Mouse (Mus musculus) Patski (cell line): ENCODE data around the gene Crim1. TPM values are rescaled to one million over a fixed set of nuclear protein-coding genes. Genes with fewer than 3 reads are reported as not detected.

Experiments used
- ATAC-seq: fragments of 100-300 bp; one replicate; pipeline ENCODE4 v1.8.0; 2021
- CTCF ChIA-PET: fragments of 350-600 bp; sonication (Branson Sonifier 250); formaldehyde crosslinking; loops from one replicate; lab custom pipeline; 2022; ENCODE audit warnings: inconsistent platforms; lab: Charles Lee
- POLR2A ChIA-PET: fragments of 350-600 bp; sonication (Branson Sonifier 250); formaldehyde crosslinking; loops from one replicate; lab custom pipeline; 2022; ENCODE audit warnings: antibody characterized with exemption, inconsistent platforms; lab: Charles Lee
- DNase-seq: peaks from one replicate; pipeline ENCODE4 v3.0.0-alpha.2; 2011; ENCODE audit warnings: low read depth, low spot score
- H3K27me3 ChIP-seq: fragments of 371-371 bp; one replicate; pipeline ENCODE4 v1.5.1; 2021
- CTCF ChIP-seq: fragments of 100-300 bp; IDR thresholded peaks from one replicate; pipeline ENCODE4 v1.5.1; 2021
- in situ Hi-C: fragments of 300-500 bp; cut with MboI; formaldehyde crosslinking; loops from 3 replicates; pipeline ENCODE4 v1.11.1; 2018; ENCODE audit warnings: low pct_unique_long_range_greater_than_20kb, mixed read lengths
- polyA plus RNA-seq: library from polyadenylated mRNA; unstranded; gene quantifications from one replicate; pipeline ENCODE4 v1.2.3, GENCODE M21; 2021

Crim1 gene
- polyA plus RNA-seq, 1 experiment from 2014 or later, result 243 TPM

- DNase-seq (no peak), ATAC-seq (peak; percentile 59)
- in situ Hi-C loops, result no loop called here
- no peak for TF ChIP-seq CTCF
- POLR2A ChIA-PET, result interaction anchor here (0.6 kb wide), 2 partner anchors 42 to 297 kb away, joined by 3 read pairs; no protein-coding TSS in a partner anchor
- no peaks in the 10 kb centered on the region for H3K27me3 ChIP-seq
- CTCF ChIA-PET, result interaction anchor here (1.0 to 1.5 kb wide), 2 partner anchors 21 to 50 kb away, joined by 3 to 6 read pairs; no protein-coding TSS in a partner anchor
These were observed 6.4 kb downstream of the Crim1 start for GRCm38 (mm10) chr17:78206421-78206820.

GRCm38 (mm10) chr17:78207246-78207645 is 7.2 kb downstream of the Crim1 start:
- H3K27me3 ChIP-seq, result no peaks in the 10 kb centered on the region
- ChIA-PET CTCF (interaction anchor here (1.5 kb wide), 1 partner anchor 20 kb away, joined by 6 read pairs; no protein-coding TSS in a partner anchor), POLR2A (interaction anchor here (0.6 to 1.4 kb wide), 3 partner anchors 24 to 41 kb away, joined by 3 to 5 read pairs (median 3); no protein-coding TSS in a partner anchor)
- no peak for DNase-seq
- TF ChIP-seq CTCF, result no peak
- in situ Hi-C loops, result no loop called here
- ATAC-seq, result no peak

GRCm38 (mm10) chr17:78208805-78209204 is 8.8 kb downstream of the Crim1 start:
- ChIA-PET POLR2A (interaction anchor here (0.6 kb wide), 1 partner anchor 167 kb away, joined by 3 read pairs; no protein-coding TSS in a partner anchor), CTCF (interaction anchor here (0.9 kb wide), 1 partner anchor 11 kb away, joined by 3 read pairs; no protein-coding TSS in a partner anchor)
- ATAC-seq, result no peak
- no peak for DNase-seq
- no peak for TF ChIP-seq CTCF
- in situ Hi-C loops, result no loop called here
- no peaks in the 10 kb centered on the region for H3K27me3 ChIP-seq

GRCm38 (mm10) chr17:78209646-78210045 is 9.6 kb downstream of the Crim1 start:
- CTCF ChIA-PET, result interaction anchor here (0.9 kb wide), 1 partner anchor 10 kb away, joined by 3 read pairs; no protein-coding TSS in a partner anchor
- in situ Hi-C loops, result no loop called here
- no peak for TF ChIP-seq CTCF
- ATAC-seq (no peak), DNase-seq (no peak)
- POLR2A ChIA-PET, result no interaction called here
- H3K27me3 ChIP-seq, result no peaks in the 10 kb centered on the region

- no peaks in the 10 kb centered on the region for H3K27me3 ChIP-seq
- ChIA-PET POLR2A (interaction anchor here (2.0 kb wide), 1 partner anchor 37 kb away, joined by 13 read pairs; no protein-coding TSS in a partner anchor), CTCF (interaction anchor here (0.8 to 3.5 kb wide), 5 partner anchors 8 to 189 kb away, joined by 3 to 11 read pairs (median 3); no protein-coding TSS in a partner anchor)
- ATAC-seq, result no peak
- no peak for DNase-seq
- no peak for TF ChIP-seq CTCF
- in situ Hi-C loops, result no loop called here
These were observed 11.8 kb downstream of the Crim1 start for GRCm38 (mm10) chr17:78211881-78212280.

- no peaks in the 10 kb centered on the region for H3K27me3 ChIP-seq
- ATAC-seq (peak; percentile 91), DNase-seq (no peak)
- no peak for TF ChIP-seq CTCF
- ChIA-PET POLR2A (interaction anchor here (0.6 to 1.6 kb wide), 4 partner anchors 9 to 312 kb away, joined by 3 to 6 read pairs (median 4); no protein-coding TSS in a partner anchor), CTCF (interaction anchor here (1.2 to 3.5 kb wide), 3 partner anchors 9 to 53 kb away, joined by 3 to 11 read pairs (median 4); no protein-coding TSS in a partner anchor)
- in situ Hi-C loops, result no loop called here
These were observed 13.1 kb downstream of the Crim1 start for GRCm38 (mm10) chr17:78213128-78213527.

GRCm38 (mm10) chr17:78216526-78216925 is 16.5 kb downstream of the Crim1 start:
- no peak for DNase-seq
- CTCF ChIA-PET, result no interaction called here
- no peaks in the 10 kb centered on the region for H3K27me3 ChIP-seq
- TF ChIP-seq CTCF, result no peak
- POLR2A ChIA-PET, result no interaction called here
- no peak for ATAC-seq
- in situ Hi-C loops, result no loop called here

- TF ChIP-seq CTCF, result no peak
- ATAC-seq (peak; percentile 13), DNase-seq (no peak)
- no peaks in the 10 kb centered on the region for H3K27me3 ChIP-seq
- in situ Hi-C loops, result no loop called here
- ChIA-PET POLR2A (no interaction called here), CTCF (no interaction called here)
These were observed 17.4 kb downstream of the Crim1 start for GRCm38 (mm10) chr17:78217406-78217805.

GRCm38 (mm10) chr17:78218506-78219232 is 18.6 kb downstream of the Crim1 start:
- H3K27me3 ChIP-seq, result no peaks in the 10 kb centered on the region
- in situ Hi-C loops, result no loop called here
- CTCF ChIA-PET, result interaction anchor here (1.0 to 1.6 kb wide), 4 partner anchors 10 to 29 kb away, joined by 3 to 6 read pairs (median 3); no protein-coding TSS in a partner anchor
- no peak for TF ChIP-seq CTCF
- ATAC-seq, result peak; percentile 60
- POLR2A ChIA-PET, result interaction anchor here (0.7 to 2.2 kb wide), 2 partner anchors 10 to 198 kb away, joined by 3 to 8 read pairs; no protein-coding TSS in a partner anchor
- no peak for DNase-seq

GRCm38 (mm10) chr17:78221007-78221642 is 21.1 kb downstream of the Crim1 start:
- ChIA-PET CTCF (interaction anchor here (1.0 to 1.6 kb wide), 2 partner anchors 8 to 15 kb away, joined by 3 to 4 read pairs; no protein-coding TSS in a partner anchor), POLR2A (interaction anchor here (2.2 kb wide), 1 partner anchor 8 kb away, joined by 8 read pairs; no protein-coding TSS in a partner anchor)
- H3K27me3 ChIP-seq, result no peaks in the 10 kb centered on the region
- DNase-seq, result no peak
- TF ChIP-seq CTCF, result no peak
- no peak for ATAC-seq
- in situ Hi-C loops, result no loop called here
